Mouse (Mus musculus) left cerebral cortex, postnatal 10 days (tissue): Measurements from ENCODE around the gene Atxn2l. TPM values are rescaled to one million over a fixed set of nuclear protein-coding genes. Genes with fewer than 3 reads are reported as not detected.

Experiments
- DNase-seq, 2 experiments: peaks; one replicate each; pipeline ENCODE4 v3.0.0; 2021 to 2022; ENCODE audit warnings: low spot score in 2 of 2, mixed read lengths in 1 of 2; ENCODE audit errors: extremely low spot score in 1 of 2
- intact Hi-C: fragments of 180-260 bp; cut with DNase I; formaldehyde crosslinking; loops from one replicate; pipeline ENCODE4 v1.15.1; 2025
- total RNA-seq, 2 experiments: library from RNA; stranded (reverse); gene quantifications; 2 replicates each; pipeline ENCODE4 v1.2.3; 2021

Atxn2l gene
- total RNA-seq, 2 experiments from 2014 or later: 123 to 125 TPM

GRCm38 (mm10) chr7:126466707-126467106, 36.5 kb downstream of the Atxn2l start:
- intact Hi-C loops: no loop called here
- no peak for DNase-seq

GRCm38 (mm10) chr7:126466116-126466515, 37.1 kb downstream of the Atxn2l start:
- intact Hi-C loops: no loop called here
- no peak for DNase-seq

DNA sequence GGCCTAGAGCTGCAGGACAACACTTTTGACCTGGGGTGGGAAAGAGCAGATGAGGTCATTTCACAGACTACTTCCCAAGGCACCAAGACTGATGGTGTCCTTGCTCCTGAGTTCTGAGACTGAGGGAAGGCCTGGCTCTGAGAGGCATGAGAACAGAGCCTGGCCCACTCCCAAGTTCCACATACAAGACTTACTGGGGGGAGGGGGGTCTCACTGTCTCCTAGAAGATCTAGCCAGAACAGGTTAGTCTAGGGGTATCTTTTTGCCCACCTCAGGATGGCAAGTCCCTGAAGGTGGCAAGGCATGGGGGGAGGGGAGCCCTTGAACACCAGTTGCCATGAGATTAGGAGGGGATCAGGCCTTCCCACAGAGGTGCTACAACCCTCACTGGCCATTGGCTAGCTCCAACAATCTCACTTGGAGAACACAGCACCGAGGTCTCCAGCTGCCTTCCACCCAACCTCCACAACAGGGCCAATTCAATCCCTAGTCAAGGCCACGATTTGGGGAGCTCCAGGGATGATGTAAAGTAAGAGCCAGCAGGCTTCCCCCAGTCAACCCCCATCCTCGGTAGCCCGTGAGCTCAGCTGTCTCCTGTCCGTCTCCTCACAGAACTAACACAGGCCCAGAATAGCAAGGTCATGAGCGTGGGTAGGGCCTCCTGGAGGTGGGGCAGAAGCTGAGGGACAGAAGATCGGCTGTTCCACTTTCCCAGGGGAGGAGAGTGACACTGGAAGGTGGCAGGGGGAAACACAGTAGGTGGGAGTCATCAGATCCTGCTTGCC, 37.8 kb downstream of the Atxn2l start:
- intact Hi-C loops: no loop called here
- no peak for DNase-seq

DNA sequence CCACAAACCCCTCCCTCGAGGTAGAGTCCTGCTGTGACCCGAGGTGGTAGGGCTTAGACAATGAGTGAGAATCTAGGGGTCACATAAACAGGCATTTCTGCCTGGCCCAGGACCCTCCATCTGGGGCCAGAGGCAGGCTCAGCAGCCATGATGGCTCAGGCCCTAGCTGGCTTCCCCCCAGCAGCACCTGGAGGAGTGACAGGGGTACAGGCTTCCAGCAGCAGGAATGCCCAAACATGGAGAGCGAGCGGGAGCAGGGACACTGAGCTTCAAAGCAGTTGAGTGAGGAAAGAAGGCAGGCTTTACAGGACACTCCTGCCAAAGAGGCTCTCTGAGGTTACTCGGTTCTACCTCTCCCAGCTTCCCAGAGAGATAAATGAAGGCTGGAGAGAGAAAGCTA, 38.4 kb downstream of the Atxn2l start:
- intact Hi-C loops: no loop called here
- no peak for DNase-seq

- intact Hi-C loops: no loop called here
These were observed 39.1 kb downstream of the Atxn2l start for GRCm38 (mm10) chr7:126464121-126464520.

DNA sequence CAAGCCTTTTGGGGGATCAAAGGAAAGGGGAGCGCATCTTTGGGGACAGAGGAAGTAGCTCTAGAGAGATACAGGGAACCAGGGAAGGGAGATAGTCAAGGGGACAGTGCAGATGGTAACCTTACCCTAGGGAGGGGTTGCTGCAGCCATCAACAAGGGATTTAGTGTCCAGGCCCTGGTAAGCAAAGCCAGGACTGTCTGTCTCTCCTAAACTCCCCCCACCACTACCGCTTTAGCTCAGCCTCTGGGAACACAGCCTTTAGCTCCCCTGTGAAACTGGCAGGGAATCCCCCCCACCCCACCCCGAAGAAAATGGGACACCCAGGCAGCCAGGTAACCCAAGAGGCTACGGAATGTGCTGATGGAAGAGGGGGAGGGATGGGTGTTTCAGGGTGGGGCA, 39.7 kb downstream of the Atxn2l start:
- intact Hi-C loops: no loop called here
- no peak for DNase-seq

More at GRCm38 (mm10) chr7:126464121-126464520, 39.1 kb downstream of the Atxn2l start:
- peak in 1 of 2 experiments; percentile 58 for DNase-seq

DNA sequence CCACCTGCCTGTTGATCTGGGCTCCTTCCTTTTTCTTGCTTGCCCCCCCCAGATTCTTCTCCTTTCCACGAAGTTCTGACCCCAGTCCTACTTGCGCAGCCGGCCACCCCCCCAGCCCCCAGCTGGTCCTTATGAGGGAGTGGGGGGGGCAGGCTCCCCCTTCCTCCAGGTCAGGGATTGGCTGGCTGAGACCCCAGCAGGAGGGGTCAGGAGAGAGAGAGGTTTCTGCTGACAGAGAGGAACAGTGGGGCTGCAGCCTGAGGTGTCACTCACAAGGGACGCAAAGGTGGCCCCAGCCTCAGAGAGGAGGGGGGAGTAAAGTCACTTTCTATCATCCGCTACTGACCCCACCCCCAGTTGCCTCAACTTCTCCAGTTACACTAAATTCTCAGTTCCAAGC, 40.2 kb downstream of the Atxn2l start, which contains the start of gene Atp2a1:
Gene Atp2a1, minus strand, starts transcription at position 105 of the 400 bp plus-strand sequence.
- no peak for DNase-seq

GRCm38 (mm10) chr7:126461626-126462025, 41.6 kb downstream of the Atxn2l start:
- DNase-seq: no peak
- intact Hi-C loops: no loop called here

More for the DNA sequence above, 40.2 kb downstream of the Atxn2l start, which contains the start of gene Atp2a1:
- intact Hi-C loops: no loop called here

GRCm38 (mm10) chr7:126460623-126461399, 42.4 kb downstream of the Atxn2l start:
- intact Hi-C loops: no loop called here
- no peak for DNase-seq

GRCm38 (mm10) chr7:126458844-126459618, 44.2 kb downstream of the Atxn2l start:
- no peak for DNase-seq
- intact Hi-C loops: no loop called here

- intact Hi-C loops: no loop called here
- no peak for DNase-seq
These were observed 45.0 kb downstream of the Atxn2l start for GRCm38 (mm10) chr7:126458225-126458624.

DNA sequence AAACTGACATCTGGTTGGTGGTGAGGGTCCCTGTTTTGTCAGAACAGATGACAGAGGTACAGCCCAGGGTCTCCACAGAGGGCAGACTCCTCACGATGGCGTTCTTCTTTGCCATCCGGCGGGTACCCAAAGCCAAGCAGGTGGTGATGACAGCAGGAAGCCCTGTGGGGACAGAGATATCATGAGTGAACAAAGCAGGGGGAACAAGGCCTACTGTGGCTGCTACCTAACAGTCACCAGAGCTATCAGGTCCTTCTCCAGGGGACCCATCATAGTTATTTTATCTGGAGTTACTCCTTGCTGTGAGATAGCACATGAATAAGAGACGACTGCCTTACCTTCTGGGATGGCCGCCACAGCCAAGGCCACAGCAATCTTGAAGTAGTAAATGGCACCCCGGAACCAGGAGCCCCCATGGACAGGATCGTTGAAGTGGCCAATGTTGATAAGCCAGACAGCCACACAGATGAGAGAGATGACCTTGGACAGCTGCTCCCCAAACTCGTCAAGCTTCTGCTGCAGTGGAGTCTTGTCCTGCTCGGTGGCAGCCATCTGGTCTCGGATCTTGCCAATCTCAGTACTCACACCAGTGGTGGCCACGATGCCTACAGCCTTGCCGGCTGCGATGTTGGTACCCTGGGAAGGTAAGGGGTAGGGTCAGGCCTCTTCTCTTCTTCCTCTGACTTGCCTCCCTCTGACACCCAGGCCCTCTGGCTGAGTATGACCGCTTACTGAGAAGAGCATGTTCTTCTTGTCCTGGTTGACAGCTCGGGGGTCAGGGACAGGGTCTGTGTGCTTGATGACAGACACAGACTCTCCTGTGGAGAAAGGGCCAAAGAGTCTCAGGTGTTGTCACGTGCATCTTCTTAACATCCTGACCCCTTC, 46.6 kb downstream of the Atxn2l start:
- intact Hi-C loops: no loop called here
- no peak for DNase-seq

GRCm38 (mm10) chr7:126455242-126455641, 48.0 kb downstream of the Atxn2l start:
- no peak for DNase-seq
- intact Hi-C loops: no loop called here

DNA sequence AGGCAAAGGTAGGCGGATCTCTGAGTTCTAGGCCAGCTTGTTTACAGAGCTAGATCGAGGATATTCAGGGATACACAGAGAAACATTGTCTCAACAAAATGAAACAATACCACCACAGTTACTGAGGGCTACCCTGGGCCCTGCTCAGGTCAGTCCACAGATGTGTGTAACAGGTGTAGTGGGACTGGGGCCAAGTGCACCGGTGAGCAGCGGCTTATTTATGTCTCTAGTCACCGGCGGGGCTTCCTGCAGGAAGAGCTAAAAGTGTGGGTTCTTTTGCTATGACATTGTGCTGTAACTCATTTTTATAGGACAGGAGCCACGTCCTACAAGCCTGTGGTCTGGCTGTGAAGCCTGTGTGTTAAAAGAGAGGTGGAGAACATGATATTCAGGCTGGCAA, 49.4 kb downstream of the Atxn2l start:
- intact Hi-C loops: no loop called here
- no peak for DNase-seq

- intact Hi-C loops: no loop called here
These were observed 51.0 kb downstream of the Atxn2l start for GRCm38 (mm10) chr7:126452244-126452643.

GRCm38 (mm10) chr7:126450641-126451040, 52.6 kb downstream of the Atxn2l start:
- intact Hi-C loops: no loop called here
- DNase-seq: no peak

More at GRCm38 (mm10) chr7:126452244-126452643, 51.0 kb downstream of the Atxn2l start:
- DNase-seq: no peak

GRCm38 (mm10) chr7:126449991-126450390, 53.2 kb downstream of the Atxn2l start:
- no peak for DNase-seq
- intact Hi-C loops: no loop called here

DNA sequence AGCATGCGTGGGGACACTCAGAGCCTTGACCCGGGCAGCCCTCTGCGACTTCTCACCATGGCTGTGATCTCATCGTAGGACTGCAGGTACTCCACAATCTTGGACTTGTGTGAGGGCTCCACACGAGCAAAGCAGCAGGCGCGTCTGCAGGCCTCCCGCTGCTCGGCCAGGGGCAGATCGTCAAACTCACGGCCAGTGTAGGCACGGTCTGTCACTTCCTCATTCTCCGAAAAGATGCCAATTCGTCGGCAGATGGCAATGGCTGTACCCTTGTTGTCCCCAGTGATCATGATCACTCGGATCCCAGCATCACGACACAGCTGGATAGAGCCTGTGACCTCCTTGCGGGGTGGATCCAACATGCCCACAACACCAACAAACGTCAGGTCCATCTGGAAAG, 54.8 kb downstream of the Atxn2l start:
- no peak for DNase-seq
- intact Hi-C loops: no loop called here
